Mouse (Mus musculus): ENCODE measurements at regions not wholly inside any gene's neighbourhood (a gene's known extent, or its start where the extent isn't known, plus 50 kb on each side); places are given as distances from the start of the nearest gene placed in this dataset.

DNA sequence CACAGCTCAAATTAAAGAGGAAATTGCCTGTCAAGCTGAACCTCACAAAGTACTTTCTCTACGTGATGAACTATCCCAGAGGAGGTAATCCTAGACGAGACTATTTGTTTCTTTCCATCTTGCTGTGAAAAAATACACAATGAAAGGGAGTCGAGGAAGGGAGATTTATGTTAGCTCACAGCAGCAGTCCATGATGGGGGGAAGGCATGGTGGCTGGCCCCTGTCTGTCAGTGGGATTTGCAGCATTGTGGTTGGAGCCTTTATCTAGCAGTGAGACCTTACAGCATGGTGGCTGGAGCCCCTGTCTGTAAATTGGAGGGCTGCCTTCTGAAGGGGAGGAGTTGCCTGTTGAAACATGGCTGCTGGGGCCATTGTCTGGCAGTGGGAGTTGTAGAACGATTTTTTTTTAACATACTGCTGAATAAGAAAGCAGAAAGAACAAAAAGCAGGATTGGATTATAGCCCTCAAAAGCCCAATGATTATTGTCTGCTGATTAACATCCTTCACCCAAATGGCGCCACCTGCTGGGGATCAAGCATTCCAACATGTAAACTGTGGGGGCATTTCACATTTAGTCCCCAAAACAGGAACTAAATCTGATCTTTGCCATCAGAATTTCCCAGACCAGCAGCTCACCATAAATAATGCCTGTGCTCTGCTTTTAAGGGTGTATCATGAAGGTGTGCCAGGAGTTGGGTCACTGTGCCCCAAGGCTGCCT lies 54.0 kb upstream of the Ripor2 start:
- DNase-seq (ENCODE audit: low read depth, low spot score) = no peak
- ATAC-seq = no peak
- in situ Hi-C loops (cut with MboI; ENCODE audit: low pct_unique_long_range_greater_than_20kb) = no loop called here
- no peaks in the 10 kb centered on the region for H3K27me3 ChIP-seq
- ChIA-PET CTCF (interaction anchor here (1.0 to 2.4 kb wide), 6 partner anchors 8 to 159 kb away, joined by 3 to 9 read pairs (median 3); no protein-coding TSS in a partner anchor), POLR2A (no interaction called here)
- TF ChIP-seq CTCF (IDR thresholded peaks at IDR 0.05) = peak; percentile 65

Data from Patski (cell line).